Comparison of ENCODE assay signal across 19 mouse cellular contexts in genomic region chr15:64015451-64015850, GRCm38 (mm10).
"Had no signal": no experiment of that assay in that cellular context is flagged by ENCODE, and none has a peak within 500 bp of the region (broad histone marks: within the 10 kb centered on the region; RNA-seq: fewer than 3 reads in every experiment).

No protein-coding gene starts in this region.

- H3K27me3 ChIP-seq: limb, embryonic 12.5 days; limb, embryonic 15.5 days; midbrain, embryonic 12.5 days; midbrain, embryonic 15.5 days; neural tube, embryonic 12.5 days; stomach, embryonic 15.5 days had no signal

- H3K9ac ChIP-seq: limb, embryonic 12.5 days; limb, embryonic 15.5 days; liver, embryonic 14.5 days; liver, postnatal 0 days; lung, embryonic 14.5 days; midbrain, embryonic 12.5 days; midbrain, embryonic 15.5 days; neural tube, embryonic 12.5 days; neural tube, embryonic 15.5 days; stomach, embryonic 15.5 days had no signal

- H3K36me3 ChIP-seq: limb, embryonic 12.5 days; limb, embryonic 15.5 days; midbrain, embryonic 12.5 days; midbrain, embryonic 15.5 days; neural tube, embryonic 12.5 days; neural tube, embryonic 15.5 days; stomach, embryonic 15.5 days had no signal

- H3K9me3 ChIP-seq: limb, embryonic 12.5 days; limb, embryonic 15.5 days; midbrain, embryonic 12.5 days; midbrain, embryonic 15.5 days; neural tube, embryonic 12.5 days; neural tube, embryonic 15.5 days; stomach, embryonic 15.5 days had no signal

- ATAC-seq: liver, postnatal 0 days; lung, postnatal 0 days; midbrain, embryonic 15.5 days had no signal

- H3K4me2 ChIP-seq: limb, embryonic 12.5 days; limb, embryonic 15.5 days; liver, embryonic 11.5 days; lung, embryonic 14.5 days; midbrain, embryonic 12.5 days; midbrain, embryonic 15.5 days; neural tube, embryonic 12.5 days; neural tube, embryonic 15.5 days; stomach, embryonic 15.5 days had no signal

- H3K4me1 ChIP-seq: limb, embryonic 15.5 days had no signal

- DNase-seq: kidney, adult 9 months; kidney, postnatal 14 days; kidney, postnatal 4 days; left cerebral cortex, postnatal 4 days; liver, postnatal 0 days; lung, embryonic 14.5 days; spleen, adult 18-20 months; thymus, postnatal 25 days had no signal

- H3K4me3 ChIP-seq: limb, embryonic 12.5 days; limb, embryonic 15.5 days; midbrain, embryonic 12.5 days; midbrain, embryonic 15.5 days; neural tube, embryonic 12.5 days; neural tube, embryonic 15.5 days; stomach, embryonic 15.5 days had no signal

- H3K27ac ChIP-seq: limb, embryonic 12.5 days; limb, embryonic 15.5 days; liver, embryonic 14.5 days; macrophage; midbrain, embryonic 12.5 days; midbrain, embryonic 15.5 days; neural tube, embryonic 12.5 days; neural tube, embryonic 15.5 days; stomach, embryonic 15.5 days had no signal
